Mouse (Mus musculus): ENCODE measurements around the gene Cd68. TPM values are rescaled to one million over a fixed set of nuclear protein-coding genes. Genes with fewer than 3 reads are reported as not detected.
"Not testable (repeated sequence)": the region's sequence is repeated elsewhere in the genome, so short reads cannot be mapped to it uniquely, and the experiment has no call there.

Gene Cd68
- 32.5 and 33.3 TPM in 2 replicates for polyA plus RNA-seq (2015; fragmentation: Nextera tagmentation; extraction: Ambion mirVana)

- peak; percentile 54 for DNase-seq (ENCODE audit: low spot score)
These were observed at the start of gene Cd68 for GRCm38 (mm10) chr11:69665961-69666664. TSS of gene Cd68 (minus strand) at chr11:69666153.

GRCm38 (mm10) chr11:69715482-69715881 is 49.5 kb upstream of the Cd68 start:
- peak; percentile 11 for DNase-seq (ENCODE audit: low spot score)

GRCm38 (mm10) chr11:69714636-69715329 is 48.8 kb upstream of the Cd68 start:
- no peak for DNase-seq (ENCODE audit: low spot score)

- no peak for DNase-seq (ENCODE audit: low spot score)
These were observed 47.2 kb upstream of the Cd68 start for GRCm38 (mm10) chr11:69712954-69713672.

GRCm38 (mm10) chr11:69711082-69711481 is 45.1 kb upstream of the Cd68 start:
- no peak for DNase-seq (ENCODE audit: low spot score)

GRCm38 (mm10) chr11:69710470-69710869 is 44.5 kb upstream of the Cd68 start:
- no peak for DNase-seq (ENCODE audit: low spot score)

GRCm38 (mm10) chr11:69709554-69710446 is 43.8 kb upstream of the Cd68 start:
- DNase-seq (ENCODE audit: low spot score) = no peak

- DNase-seq (ENCODE audit: low spot score) = no peak
These were observed 42.8 kb upstream of the Cd68 start for GRCm38 (mm10) chr11:69708614-69709265.

- DNase-seq (ENCODE audit: low spot score) = no peak
These were observed 42.0 kb upstream of the Cd68 start for GRCm38 (mm10) chr11:69707873-69708381.

GRCm38 (mm10) chr11:69707480-69707847 is 41.5 kb upstream of the Cd68 start:
- DNase-seq (ENCODE audit: low spot score) = no peak

GRCm38 (mm10) chr11:69706775-69707479 is 41.0 kb upstream of the Cd68 start:
- no peak for DNase-seq (ENCODE audit: low spot score)

GRCm38 (mm10) chr11:69704613-69705010 is 38.7 kb upstream of the Cd68 start:
- DNase-seq (ENCODE audit: low spot score) = no peak

GRCm38 (mm10) chr11:69703814-69704612 is 38.1 kb upstream of the Cd68 start:
- no peak for DNase-seq (ENCODE audit: low spot score)

GRCm38 (mm10) chr11:69703381-69703780 is 37.4 kb upstream of the Cd68 start:
- DNase-seq (ENCODE audit: low spot score) = not testable (repeated sequence)

GRCm38 (mm10) chr11:69702886-69703285 is 36.9 kb upstream of the Cd68 start:
- not testable (repeated sequence) for DNase-seq (ENCODE audit: low spot score)

- DNase-seq (ENCODE audit: low spot score) = no peak
These were observed 33.6 kb upstream of the Cd68 start for GRCm38 (mm10) chr11:69699595-69699994.

- DNase-seq (ENCODE audit: low spot score) = no peak
These were observed 32.6 kb upstream of the Cd68 start for GRCm38 (mm10) chr11:69698574-69698973.

- DNase-seq (ENCODE audit: low spot score) = no peak
These were observed 31.4 kb upstream of the Cd68 start for GRCm38 (mm10) chr11:69697396-69697795.
